Mouse (Mus musculus) ES-E14 (cell line): ENCODE measurements around the gene Jmjd6. TPM values are rescaled to one million over a fixed set of nuclear protein-coding genes. Genes with fewer than 3 reads are reported as not detected.
A peak's percentile ranks its signal among the peaks of the same experiment; 100 is the strongest.

Experiments used
- DNase-seq: peaks from one replicate; pipeline ENCODE4 v3.0.0-alpha.2; 2013; ENCODE audit warnings: low read depth, low spot score
- H3K27ac ChIP-seq: 2 replicates; pipeline ENCODE4 v1.5.1; 2012; ENCODE audit warnings: low read depth, mild to moderate bottlenecking, low read length, moderate library complexity, mixed read lengths; ENCODE audit not compliant: poor library complexity, insufficient read depth, severe bottlenecking
- H3K36me3 ChIP-seq: 2 replicates; pipeline ENCODE4 v1.6.1; 2012; ENCODE audit warnings: mild to moderate bottlenecking, low read length, moderate library complexity, mixed read lengths; ENCODE audit not compliant: control insufficient read depth, poor library complexity, insufficient read depth, severe bottlenecking
- H3K4me1 ChIP-seq, 2 experiments: fragments of 150-350 bp in 1 of 2; sonication (generic) in 1 of 2; 2 replicates each; pipeline ENCODE4 v1.6.1; 2012; ENCODE audit warnings: low read length in 2 of 2, mild to moderate bottlenecking in 1 of 2, mixed read lengths in 1 of 2; ENCODE audit not compliant: control insufficient read depth in 2 of 2, insufficient read depth in 2 of 2, poor library complexity in 1 of 2
- H3K4me3 ChIP-seq, 2 experiments: fragments of 150-350 bp in 1 of 2; sonication (generic) in 1 of 2; 2 replicates each; pipeline ENCODE4 v1.5.1; 2012; ENCODE audit warnings: low read length in 2 of 2, low read depth in 1 of 2, mild to moderate bottlenecking in 1 of 2, mixed read lengths in 1 of 2; ENCODE audit not compliant: insufficient read depth in 1 of 2, poor library complexity in 1 of 2, severe bottlenecking in 1 of 2
- H3K9ac ChIP-seq: 2 replicates; pipeline ENCODE4 v1.6.1; 2012; ENCODE audit warnings: low read depth, mild to moderate bottlenecking, low read length, mixed read lengths; ENCODE audit not compliant: poor library complexity, insufficient read depth, severe bottlenecking
- H3K9me3 ChIP-seq: fragments of 150-350 bp; sonication (generic); 2 replicates; pipeline ENCODE4 v1.6.1; 2012; ENCODE audit warnings: low read depth, mild to moderate bottlenecking, low read length; ENCODE audit not compliant: control insufficient read depth, insufficient read depth
- CHD2 ChIP-seq: IDR thresholded peaks from 2 replicates; pipeline ENCODE4 v1.6.1; 2014; ENCODE audit warnings: mild to moderate bottlenecking, low read depth, low read length, inconsistent platforms
- HCFC1 ChIP-seq: IDR thresholded peaks from 2 replicates; pipeline ENCODE4 v1.6.1; 2012; ENCODE audit warnings: low read length, inconsistent platforms, borderline replicate concordance; ENCODE audit not compliant: insufficient read depth
- MAFK ChIP-seq: IDR thresholded peaks from 2 replicates; pipeline ENCODE4 v1.6.1; 2014; ENCODE audit warnings: mild to moderate bottlenecking, low read depth, low read length, inconsistent platforms; ENCODE audit not compliant: insufficient read depth
- ZC3H11A ChIP-seq: IDR thresholded peaks from 2 replicates; pipeline ENCODE4 v1.6.1; 2012; ENCODE audit warnings: low read depth, mild to moderate bottlenecking, inconsistent platforms, low read length, borderline replicate concordance
- ZNF384 ChIP-seq: IDR thresholded peaks from 2 replicates; pipeline ENCODE4 v1.6.1; 2012; ENCODE audit warnings: low read depth, low read length, inconsistent platforms
- in situ Hi-C, 2 experiments: fragments of 600-800 bp; cut with MboI; formaldehyde crosslinking; loops; one replicate each; pipeline ENCODE4 v1.15.1; 2025; ENCODE audit warnings: low sequenced_read_pairs in 2 of 2, inconsistent platforms in 1 of 2; ENCODE audit not compliant: unreplicated experiment in 2 of 2
- total RNA-seq: library from RNA; depleted of rRNA; stranded (reverse); fragments of 300-350 nt; gene quantifications from 2 replicates; pipeline ENCODE4 v1.2.3, GENCODE M21; 2012

Jmjd6 gene
- total RNA-seq, 1 experiment = 78.1 TPM

DNA sequence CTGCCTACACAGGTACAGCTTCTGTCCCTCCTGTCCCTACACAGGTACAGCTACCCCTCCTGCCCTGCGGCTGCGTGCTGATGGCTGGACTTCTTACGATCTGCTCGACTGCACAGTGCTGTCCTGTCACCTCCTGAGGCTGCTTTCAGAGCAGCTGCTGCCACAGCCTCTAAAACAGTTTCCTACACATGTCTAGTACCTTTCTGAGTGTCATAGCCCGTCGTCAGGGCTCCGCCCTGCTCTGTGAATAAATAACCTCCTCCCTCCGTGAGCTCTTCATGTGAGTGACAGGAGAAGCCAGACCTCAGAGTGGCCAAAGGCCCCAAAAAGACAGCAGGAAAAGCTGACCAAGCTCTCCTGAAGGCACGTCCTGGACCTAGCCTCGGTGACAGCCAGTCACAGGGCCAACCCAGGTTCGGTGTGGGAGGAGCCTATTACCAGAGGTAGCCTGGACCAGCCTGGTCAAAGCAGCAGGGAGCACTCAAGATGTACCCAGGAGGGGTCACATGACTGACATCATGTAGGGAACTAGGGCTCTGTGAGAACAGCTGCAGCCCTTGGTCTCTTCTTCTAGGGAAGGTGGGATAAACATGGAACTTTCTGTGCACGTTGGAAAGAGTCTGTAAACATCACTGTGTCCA lies 22.8 kb upstream of the Jmjd6 start:
- TF ChIP-seq HCFC1 (no peak), MAFK (no peak), ZNF384 (no peak), ZC3H11A (no peak), CHD2 (no peak)
- Histone ChIP-seq H3K9me3 (no peaks in the 10 kb centered on the region), H3K27ac (no peak overlapping the region), H3K4me1 (peaks cover 0 to 13% of the 10 kb centered on the region in 2 experiments; a peak in 3 of 4 replicates), H3K9ac (no peak overlapping the region), H3K4me3 (no peak overlapping the region), H3K36me3 (peaks cover 11% of the 10 kb centered on the region; the same call in 1 of the 2 replicates)
- no peak for DNase-seq
- in situ Hi-C loops = no loop called here

DNA sequence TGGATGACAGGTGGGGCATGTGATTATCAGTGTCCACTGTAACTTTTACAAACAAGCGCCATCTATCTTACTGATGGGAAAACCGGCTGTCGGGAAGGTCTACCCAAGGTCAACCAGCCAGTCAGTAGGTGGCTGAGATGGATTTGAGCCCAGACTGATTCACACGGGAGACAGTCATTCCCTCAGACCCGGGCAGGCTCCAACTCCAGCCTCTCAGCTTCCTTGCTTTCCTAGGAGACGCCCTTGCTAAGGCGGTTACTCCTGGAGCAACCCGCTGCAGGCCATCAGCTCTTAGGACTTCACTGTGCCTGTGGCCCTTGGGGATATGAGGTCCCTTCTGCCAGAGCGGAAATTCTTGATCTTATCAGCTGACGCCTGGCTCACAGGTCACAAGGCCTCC lies 21.2 kb upstream of the Jmjd6 start:
- Histone ChIP-seq H3K36me3 (peaks cover 15% of the 10 kb centered on the region; the same call in 1 of the 2 replicates), H3K4me3 (no peak overlapping the region), H3K27ac (no peak overlapping the region), H3K9ac (no peak overlapping the region), H3K4me1 (peaks cover 0 to 13% of the 10 kb centered on the region in 2 experiments; a peak in 3 of 4 replicates), H3K9me3 (no peaks in the 10 kb centered on the region)
- TF ChIP-seq HCFC1 (no peak), ZNF384 (no peak), ZC3H11A (no peak)
- no peak for DNase-seq
- in situ Hi-C loops = no loop called here

DNA sequence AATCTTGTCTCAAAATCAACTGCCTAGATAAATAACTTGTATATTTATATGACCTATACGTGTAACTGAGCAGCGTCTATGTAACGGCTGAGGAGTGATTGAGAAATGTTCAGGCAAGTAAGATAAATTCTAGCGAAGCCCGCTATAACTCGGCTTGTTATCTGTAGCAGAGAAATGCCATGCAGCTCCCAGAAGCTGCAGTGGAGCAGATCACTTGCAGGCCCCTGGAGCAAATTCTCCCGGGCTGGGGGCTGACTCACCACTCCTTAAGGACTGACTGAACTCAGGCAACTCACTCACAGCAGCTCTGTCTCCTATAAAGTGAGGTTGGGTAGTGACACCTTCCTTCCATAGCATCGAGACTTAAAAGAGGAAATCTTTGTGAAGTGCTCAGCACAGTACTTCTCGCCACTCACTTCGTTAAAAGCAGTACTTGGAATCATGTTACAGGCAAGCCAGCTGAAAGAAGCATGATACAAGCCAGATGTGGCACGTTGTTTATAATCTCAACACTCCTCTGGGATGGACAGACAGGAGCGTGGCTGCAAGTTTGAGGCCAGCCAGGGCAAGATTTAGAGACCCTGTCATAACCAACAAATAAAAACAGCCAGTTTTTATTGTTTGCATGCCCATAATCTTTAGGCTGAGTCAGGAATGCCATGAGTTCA lies 14.1 kb upstream of the Jmjd6 start:
- peaks cover 9% of the 10 kb centered on the region; the same call in 1 of the 2 replicates for H3K36me3 ChIP-seq
- no peaks in the 10 kb centered on the region for H3K9me3 ChIP-seq
- H3K27ac ChIP-seq = no peak overlapping the region
- H3K4me3 ChIP-seq = no peak overlapping the region
- TF ChIP-seq MAFK (no peak), ZNF384 (no peak), HCFC1 (no peak), CHD2 (no peak), ZC3H11A (no peak)
- no peak for DNase-seq
- no peak overlapping the region for H3K9ac ChIP-seq
- in situ Hi-C loops = no loop called here
- H3K4me1 ChIP-seq = no peaks in the 10 kb centered on the region

- peak overlapping the region; percentile 94 for H3K9ac ChIP-seq
- no peak overlapping the region for H3K27ac ChIP-seq
- DNase-seq = no peak
- no peaks in the 10 kb centered on the region for H3K4me1 ChIP-seq
- no peak for TF ChIP-seq MAFK
- in situ Hi-C loops = no loop called here
- H3K4me3 ChIP-seq = peak overlapping the region; percentile 81 to 94
- H3K9me3 ChIP-seq = no peaks in the 10 kb centered on the region
- H3K36me3 ChIP-seq = peaks cover 21% of the 10 kb centered on the region
Observed at GRCm38 (mm10) chr11:116854279-116854678, 11.0 kb upstream of the Jmjd6 start.

GRCm38 (mm10) chr11:116853512-116853928 lies 10.3 kb upstream of the Jmjd6 start:
- H3K4me3 ChIP-seq = peak overlapping the region; percentile 81 to 94
- DNase-seq = peak; percentile 86
- H3K9ac ChIP-seq = peak overlapping the region; percentile 100
- in situ Hi-C loops = no loop called here
- H3K27ac ChIP-seq = peak overlapping the region; percentile 100
- no peaks in the 10 kb centered on the region for H3K9me3 ChIP-seq
- H3K4me1 ChIP-seq = no peaks in the 10 kb centered on the region
- TF ChIP-seq HCFC1 (peak; percentile 98), CHD2 (peak; percentile 16; the same call in 1 of the 2 replicates), ZNF384 (no peak)
- H3K36me3 ChIP-seq = peaks cover 24% of the 10 kb centered on the region
